Mouse (Mus musculus) lung, postnatal 36 days (tissue): ENCODE measurements at regions not wholly inside any gene's neighbourhood (a gene's known extent, or its start where the extent isn't known, plus 50 kb on each side); places are given as distances from the start of the nearest gene placed in this dataset.

Source experiments
- DNase-seq: peaks from one replicate; pipeline ENCODE4 v3.0.0; 2022; ENCODE audit warnings: mixed read lengths

- no peak for DNase-seq
Observed at GRCm38 (mm10) chr11:6785471-6785870, 52.0 kb downstream of the Gm11983 start.

DNA sequence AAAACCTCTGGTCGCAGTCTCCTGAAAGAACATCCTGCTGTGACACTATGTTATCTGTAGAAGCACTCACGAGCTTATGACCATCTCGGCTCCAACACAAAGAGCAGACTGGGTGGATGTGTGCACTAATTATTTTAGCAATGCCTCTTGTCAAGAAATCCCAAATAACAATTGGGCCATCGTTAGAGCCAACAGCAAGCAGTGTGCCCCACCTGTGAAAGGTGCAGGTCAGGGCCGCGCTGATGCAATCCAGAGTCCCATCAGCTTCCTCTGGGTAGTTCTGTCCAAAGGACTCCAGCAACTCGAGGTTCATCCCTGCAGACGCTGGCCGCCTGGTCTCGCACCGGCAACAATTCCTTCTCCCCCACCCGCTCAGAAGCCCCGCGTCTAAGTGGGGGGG lies 54.6 kb downstream of the Gm11983 start:
- no peak for DNase-seq

GRCm38 (mm10) chr11:6779752-6780151 lies 57.7 kb downstream of the Gm11983 start:
- no peak for DNase-seq

DNA sequence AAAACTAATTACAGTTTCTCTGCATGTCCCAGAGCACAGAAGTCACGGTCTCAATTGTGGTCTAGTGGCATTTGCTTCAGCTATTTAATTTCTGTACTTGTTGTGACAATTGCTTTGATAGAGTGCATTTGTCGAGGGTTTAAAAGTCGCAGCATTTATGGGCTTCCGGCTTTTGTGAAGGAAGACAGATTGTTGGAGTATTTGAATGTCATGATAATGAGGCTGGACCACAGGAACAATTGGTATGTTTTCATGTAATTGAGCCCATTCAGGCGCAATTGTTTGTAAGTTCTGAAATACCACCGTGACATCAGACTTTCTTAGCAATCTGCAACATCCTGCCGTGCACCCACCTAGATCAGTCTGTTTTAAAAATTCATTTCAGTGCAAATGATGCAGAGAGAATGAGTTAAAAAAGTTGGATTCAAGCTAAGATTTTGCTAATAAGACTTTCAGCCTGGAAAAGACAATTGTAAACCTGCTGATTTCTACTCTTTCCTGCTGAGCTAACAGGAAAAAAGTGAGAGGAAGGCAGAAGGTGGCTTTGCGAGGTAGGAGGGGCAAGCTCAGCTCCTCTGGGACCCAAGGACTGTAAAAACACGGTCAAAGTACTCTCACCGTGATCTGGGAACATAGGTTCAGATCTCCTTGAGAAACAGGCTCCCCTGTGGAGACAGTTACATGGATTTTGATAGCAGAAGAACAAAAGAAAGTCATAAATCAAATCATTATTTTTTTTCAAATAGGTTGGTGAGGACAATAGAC lies 58.7 kb downstream of the Gm11983 start:
- no peak for DNase-seq

DNA sequence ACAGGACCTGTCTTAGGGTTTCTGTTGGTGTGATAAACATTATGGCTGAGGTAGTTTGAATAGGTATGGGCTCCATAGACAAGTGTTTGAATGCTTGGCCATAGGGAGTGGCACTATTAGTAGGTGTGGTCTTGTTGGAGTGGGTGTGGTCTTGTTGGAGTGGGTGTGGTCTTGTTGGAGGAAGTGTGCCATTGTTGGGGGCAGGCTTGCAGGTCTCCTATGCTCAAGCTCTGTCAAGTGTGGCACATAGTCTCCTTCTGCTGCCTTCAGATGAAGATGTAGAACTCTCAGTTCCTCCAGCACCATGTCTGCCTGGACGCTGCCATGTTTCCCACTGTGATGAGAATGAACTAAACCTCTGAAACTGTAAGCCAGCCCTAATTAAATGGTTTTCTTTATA lies 59.9 kb downstream of the Gm11983 start:
- no peak for DNase-seq

- DNase-seq, result no peak
Observed at GRCm38 (mm10) chr11:6774656-6775055, 62.8 kb downstream of the Gm11983 start.

DNA sequence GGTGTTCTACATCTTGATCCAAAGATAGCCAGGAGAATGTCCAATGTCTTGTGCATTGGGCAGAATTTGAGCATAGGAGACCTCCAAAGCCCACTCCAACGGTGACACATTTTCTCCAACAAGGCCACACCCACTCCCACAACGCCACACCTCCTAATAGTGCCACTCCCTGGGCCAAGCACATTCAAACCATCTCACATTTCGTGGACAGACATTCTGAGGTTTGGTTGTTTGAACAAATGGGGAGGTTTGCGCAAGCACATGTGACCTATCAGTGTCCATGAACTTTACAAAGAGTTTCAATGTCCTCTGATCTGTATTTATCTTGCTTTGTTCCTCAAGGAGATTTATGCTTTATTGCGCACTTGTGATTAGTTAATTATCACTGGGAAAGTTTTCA lies 63.5 kb downstream of the Gm11983 start:
- DNase-seq, result no peak

DNA sequence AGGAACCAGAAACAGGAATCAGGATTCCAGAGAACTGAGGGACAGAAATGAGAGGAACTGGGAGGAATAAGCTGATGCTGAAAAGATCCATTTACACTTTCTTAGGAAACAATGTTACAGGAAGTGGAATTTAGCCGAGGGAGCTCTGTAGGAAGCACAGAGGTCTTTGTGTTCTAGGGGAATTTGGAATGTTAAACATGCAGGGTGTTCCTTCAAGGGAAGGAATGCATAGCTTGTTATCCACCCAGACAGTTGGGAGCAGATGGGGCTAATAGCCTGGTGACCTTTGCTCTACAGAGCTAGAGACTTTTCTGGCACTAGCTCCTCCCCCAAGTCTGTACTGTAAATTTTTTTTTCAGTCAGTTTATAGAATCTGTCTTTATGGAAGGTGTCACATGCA lies 64.1 kb downstream of the Gm11983 start:
- DNase-seq, result no peak

DNA sequence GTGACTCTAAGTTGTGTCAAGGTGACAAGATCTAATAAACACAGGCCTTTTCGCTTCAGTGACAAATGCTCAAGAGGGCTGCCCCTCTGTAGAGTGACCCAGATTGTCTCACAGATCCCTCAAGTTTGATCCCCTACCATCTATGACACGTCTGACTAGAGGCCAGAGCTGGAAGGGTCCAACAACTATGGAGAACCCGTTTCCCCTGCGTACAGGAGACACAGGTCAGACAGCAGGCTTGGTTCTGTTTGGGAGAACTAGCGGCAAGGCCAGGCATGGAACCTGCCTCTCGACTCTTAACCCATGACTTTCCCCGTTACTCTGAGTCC lies 68.1 kb downstream of the Gm11983 start:
- DNase-seq, result no peak

DNA sequence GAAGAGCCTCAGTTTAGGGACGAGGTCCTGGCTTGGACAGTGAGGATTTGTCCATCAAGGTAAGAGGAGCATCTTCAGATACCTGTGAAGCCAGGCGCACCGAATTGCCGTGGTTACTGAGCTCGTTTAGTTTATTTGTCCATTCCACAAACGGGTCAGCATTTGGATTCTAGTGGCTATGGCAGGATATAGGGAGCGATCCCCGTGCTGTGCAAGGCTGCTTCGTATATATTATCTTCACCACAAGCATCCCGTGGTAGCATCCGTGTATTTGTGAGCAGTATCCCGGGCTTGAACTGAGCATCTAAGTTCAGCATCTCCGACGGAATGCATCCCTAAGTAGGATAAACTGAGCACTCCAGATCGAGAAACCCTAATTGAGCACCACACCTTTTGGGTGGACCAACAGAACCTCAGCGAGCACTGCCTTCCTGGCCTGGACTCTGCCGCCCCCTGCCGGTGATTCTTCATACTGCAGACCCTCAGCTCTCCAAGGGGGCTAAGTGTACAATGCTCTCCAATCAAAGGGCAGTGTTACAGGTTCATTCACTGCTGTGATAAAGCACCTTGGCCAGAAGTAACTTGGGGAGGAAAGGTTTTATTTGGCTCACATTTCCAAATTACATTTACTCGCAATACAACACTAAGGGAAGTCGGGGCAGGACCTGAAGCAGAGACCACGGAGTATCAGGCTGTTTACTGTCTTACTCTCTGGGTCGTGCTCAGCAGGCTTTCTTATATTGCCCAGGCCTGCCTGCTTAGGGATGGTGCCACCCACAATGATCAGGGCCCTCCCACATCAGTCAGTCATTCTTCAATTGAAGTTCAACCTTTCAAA lies 68.6 kb downstream of the Gm11983 start:
- DNase-seq, result peak; percentile 70

GRCm38 (mm10) chr11:6766725-6767124 lies 70.7 kb downstream of the Gm11983 start:
- no peak for DNase-seq

DNA sequence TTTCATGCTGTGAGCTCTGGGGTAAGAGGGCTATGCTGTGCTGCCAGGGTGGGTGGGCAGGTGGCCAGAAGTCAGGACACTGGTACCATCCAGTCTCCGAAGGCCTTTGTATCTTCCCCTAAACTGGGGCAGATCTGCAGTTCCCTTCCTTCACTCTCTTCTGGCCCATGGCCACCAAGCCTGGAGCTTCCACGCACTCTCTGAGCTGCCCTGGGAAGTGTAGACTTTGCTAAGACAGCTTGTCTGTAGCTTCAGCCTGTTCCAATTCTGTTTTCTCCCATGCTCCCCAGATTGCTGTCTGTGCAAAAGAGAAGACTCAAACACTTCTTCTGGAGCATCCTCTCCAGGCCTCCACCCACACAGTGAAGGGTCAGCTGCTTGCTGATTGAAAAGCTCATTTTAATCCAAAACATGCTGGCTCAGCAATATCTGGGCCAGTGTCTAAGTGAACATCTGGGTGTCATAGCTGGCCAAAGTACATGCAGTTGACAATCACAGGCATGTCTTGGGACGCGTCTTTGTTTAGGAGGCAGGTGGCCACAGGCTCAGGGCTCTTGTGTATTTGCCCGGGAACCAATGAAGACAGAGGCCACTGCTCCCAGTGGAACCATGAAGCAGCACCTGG lies 72.0 kb downstream of the Gm11983 start:
- DNase-seq, result no peak

GRCm38 (mm10) chr11:6764186-6764585 lies 73.3 kb downstream of the Gm11983 start:
- no peak for DNase-seq

- DNase-seq, result no peak
Observed at GRCm38 (mm10) chr11:6763001-6763400, 74.5 kb downstream of the Gm11983 start.

- DNase-seq, result no peak
Observed at GRCm38 (mm10) chr11:6761876-6762628, 75.4 kb downstream of the Gm11983 start.

DNA sequence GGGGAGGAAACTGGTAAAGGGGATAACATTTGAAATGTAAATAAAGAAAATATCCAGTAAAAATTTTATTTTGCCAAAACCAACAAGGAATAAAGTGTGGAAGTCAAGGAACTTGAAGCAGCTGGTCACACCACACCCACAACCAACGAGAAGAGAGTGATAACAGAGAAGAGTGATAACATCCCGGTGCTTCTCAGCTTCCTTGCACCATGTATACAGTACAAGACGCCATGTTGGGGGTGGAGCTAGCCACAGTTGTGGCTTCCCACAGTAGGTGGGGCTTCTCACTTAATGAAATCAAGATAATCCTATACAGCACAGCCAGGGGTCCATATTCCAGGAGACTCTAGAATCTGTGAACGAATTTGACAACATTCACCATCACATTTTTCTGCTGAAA lies 77.9 kb downstream of the Gm11983 start:
- DNase-seq, result no peak

- DNase-seq, result no peak
Observed at GRCm38 (mm10) chr11:6739439-6739838, 81.1 kb downstream of the Ramp3 start.

- no peak for DNase-seq
Observed at GRCm38 (mm10) chr11:6738581-6738980, 80.3 kb downstream of the Ramp3 start.

- no peak for DNase-seq
Observed at GRCm38 (mm10) chr11:6738163-6738562, 79.8 kb downstream of the Ramp3 start.

DNA sequence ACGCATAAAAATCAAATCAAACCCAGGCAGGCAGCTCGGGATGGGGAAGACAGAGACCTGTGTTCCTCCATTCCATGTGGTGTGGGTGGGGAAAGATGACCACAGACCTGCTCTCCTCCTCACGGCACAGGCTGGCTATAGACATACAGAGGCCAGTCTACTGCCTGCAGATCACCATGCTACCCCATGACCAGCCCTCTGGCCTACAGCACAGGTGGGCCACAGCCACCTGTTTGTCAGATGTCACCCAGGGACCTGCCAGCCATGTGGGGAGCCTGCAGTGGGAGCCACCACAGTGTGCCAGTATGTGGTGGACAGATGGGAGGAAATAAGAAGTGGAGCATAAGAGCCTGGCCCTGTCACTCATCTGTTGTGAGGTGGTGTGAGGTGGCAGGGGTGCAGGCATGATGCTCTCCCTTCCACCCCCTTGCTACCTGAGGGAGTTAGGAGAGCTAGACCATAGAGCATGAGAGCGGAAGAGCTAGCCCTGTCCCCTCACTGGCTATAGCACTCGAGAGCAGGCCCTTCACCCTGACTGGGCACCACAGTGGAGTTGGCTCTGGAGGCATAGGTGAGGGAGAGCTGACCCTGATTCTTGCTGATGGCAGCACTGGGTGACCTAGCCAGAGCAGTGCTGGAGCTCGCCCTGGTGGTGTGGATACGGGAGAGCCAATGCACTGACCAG lies 76.6 kb downstream of the Ramp3 start:
- no peak for DNase-seq

GRCm38 (mm10) chr11:6731505-6731904 lies 73.2 kb downstream of the Ramp3 start:
- DNase-seq, result no peak
